Mouse (Mus musculus) kidney, postnatal 4 days (tissue): ENCODE results near the gene Copz1.
A peak's percentile ranks its signal among the peaks of the same experiment; 100 is the strongest.

Experiments
- DNase-seq, 2 experiments: peaks; one replicate each; pipeline ENCODE4 v3.0.0; 2021; ENCODE audit warnings: mixed read lengths in 2 of 2

Gene Copz1

GRCm38 (mm10) chr15:103310365-103310910 lies 37.9 kb downstream of the Copz1 start, which contains the start of gene Gpr84:
Gene Gpr84, minus strand, starts transcription at chr15:103310612.
- DNase-seq: no peak

DNA sequence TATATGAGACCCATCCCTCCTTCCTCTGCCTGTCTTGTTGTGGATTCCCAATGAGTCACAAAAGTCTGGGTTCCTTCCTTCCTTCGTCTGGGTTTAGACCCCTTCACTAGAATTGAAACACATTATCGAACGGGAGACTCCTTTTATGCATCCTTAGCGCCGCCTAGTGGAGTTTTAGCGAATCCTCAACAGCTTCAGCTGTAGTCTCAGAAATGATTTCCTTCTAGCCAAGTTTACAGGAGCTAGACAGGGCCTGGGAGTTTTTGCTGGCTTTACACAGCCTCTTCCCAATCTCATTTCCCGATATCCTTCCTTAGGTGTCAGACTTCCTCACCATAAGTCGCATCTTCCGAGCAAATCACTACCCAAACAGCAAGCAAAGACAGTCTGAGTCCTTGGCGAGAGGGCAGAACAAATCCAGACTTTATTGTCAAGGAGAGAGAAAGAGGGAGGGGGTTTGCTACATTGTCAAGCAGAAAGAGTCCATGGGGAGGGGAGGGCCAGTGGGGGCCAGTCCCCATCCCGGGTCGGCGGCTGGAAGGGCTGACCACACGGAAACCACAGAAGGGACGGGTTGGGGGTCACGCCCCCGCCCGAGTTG lies 41.1 kb downstream of the Copz1 start:
- DNase-seq: peak; percentile 65 to 74

DNA sequence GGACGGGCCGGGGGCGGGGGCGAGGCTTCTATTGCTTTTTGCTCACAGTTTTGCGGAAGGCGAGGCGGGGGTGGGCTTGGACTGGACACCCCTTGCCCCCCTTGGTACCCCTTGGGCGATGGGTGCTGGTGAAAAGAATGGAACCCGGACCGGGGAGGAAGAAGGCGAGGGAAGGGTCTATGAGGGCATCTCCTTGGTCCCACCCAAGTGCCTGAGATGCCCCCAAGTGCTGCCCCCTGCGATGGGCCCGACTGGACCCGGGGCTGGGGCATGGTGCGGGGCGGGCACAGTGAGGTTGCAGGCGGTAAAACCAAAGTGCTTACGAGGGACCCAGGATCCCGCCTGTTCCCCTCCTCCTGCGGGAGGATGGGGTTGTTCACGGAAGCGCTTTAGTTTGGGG lies 41.7 kb downstream of the Copz1 start:
- peak in 1 of 2 experiments; percentile 23 for DNase-seq

DNA sequence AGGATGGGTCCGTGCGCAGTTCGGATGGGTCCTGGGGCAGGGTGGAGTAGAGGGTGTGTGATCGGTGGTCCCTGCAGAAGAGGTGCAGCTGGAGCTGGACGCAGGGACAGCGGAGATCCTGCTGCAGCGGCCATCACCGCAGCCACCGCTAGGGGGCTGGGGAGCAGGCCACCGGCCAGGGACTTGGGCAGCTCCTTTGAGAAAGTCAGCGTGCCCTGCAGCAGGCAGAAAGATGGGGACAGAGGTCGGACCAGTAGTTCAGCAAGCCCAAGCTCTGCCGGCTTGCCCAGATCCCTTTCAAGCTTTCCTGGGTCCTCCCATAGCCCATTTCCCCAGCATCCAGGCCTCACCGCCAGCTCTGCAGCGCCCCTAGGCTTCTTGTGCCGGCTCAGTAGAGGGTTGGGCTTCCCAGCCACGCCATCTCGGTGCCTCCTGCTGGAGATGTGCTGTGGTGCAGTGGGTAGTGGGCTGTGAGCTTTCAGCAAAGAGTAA lies 42.5 kb downstream of the Copz1 start:
- DNase-seq: peak; percentile 90 to 93

GRCm38 (mm10) chr15:103315979-103316776 lies 43.7 kb downstream of the Copz1 start:
- DNase-seq: peak; percentile 14 to 16

- no peak for DNase-seq
These were observed 44.6 kb downstream of the Copz1 start for GRCm38 (mm10) chr15:103317120-103317519.

- peak in 1 of 2 experiments; percentile 2 for DNase-seq
These were observed 45.2 kb downstream of the Copz1 start for GRCm38 (mm10) chr15:103317731-103318130.

GRCm38 (mm10) chr15:103318201-103318816 lies 45.8 kb downstream of the Copz1 start:
- DNase-seq: peak in 1 of 2 experiments; percentile 34

DNA sequence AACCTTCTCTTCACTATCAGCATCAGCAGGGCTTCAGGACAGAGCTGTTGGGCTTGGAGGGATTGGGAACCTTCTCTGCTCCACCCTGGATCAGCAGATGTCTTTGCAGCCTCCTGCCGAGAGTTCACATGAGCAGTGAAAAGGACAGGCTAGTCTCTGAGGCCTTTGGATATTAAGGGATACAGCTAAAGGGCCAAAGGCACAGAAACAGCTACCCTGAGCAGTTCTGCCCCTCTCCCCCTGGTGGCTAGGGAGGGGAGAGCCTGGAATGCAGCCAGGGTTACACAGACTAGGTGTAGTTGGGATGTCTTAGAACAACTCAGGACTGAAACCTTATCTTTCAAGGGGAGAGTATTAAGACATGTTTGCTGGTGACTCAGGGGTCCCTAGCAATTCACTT lies 48.6 kb downstream of the Copz1 start:
- peak; percentile 64 to 77 for DNase-seq

DNA sequence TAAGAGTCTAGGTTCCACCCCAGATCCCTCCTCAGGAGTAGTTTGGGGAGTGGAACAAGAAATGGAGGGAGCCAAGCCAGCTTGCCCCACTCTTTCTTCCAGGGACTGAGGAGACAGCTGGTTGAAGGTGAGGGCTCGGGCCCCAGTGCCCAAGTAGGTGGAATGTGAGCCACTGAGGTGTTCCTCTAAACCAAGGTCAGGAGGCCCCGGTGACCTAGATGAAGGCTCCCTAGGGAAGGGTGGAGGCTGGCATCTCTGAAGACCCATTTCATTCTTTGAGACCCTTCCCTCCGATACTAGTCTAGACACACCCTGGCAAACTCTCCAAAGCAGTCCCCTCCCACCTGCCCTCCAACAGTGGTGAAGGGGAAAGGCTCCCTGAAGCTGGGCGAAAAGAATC lies 49.9 kb downstream of the Copz1 start:
- DNase-seq: no peak

GRCm38 (mm10) chr15:103323070-103323454 lies 50.5 kb downstream of the Copz1 start:
- peak; percentile 78 to 84 for DNase-seq

DNA sequence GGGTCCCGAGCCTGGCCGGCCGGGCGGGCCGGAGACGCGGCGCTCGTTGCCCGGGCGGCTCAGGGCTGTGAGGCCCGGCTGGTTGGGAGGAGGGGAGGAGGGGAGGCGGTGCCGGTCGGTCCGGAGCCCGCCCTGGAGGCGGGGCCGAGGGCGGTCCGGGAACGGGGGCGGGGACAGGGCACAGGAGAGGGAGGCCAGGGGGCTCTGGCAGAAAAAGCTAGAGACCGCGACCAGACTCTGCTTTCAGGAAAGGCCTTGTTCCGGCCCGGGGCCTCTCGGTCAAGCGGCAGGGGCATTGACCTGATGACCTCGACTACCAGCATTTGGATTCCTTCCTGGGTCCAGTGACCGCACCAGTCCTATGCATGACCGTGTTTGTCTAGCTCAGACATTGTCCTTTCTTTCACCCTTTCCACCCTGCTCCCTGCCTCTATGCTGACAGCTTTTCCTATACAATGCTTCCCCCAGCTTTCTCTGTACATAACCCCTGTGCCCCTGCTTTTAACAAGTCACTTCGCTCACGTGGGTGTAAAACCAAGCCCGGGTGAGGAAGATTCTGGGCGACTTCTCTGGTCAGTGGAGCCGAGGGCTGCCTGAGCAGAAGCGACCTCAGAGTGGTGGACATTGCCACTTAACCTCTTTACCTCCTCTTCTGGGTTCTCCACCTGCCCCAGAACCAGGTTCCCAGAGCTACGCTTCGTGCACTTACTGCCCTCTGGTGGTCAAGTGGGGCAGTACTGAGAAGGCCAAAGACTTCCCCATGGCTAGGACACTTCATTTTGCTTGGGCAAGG lies 51.1 kb downstream of the Copz1 start:
- peak; percentile 94 to 96 for DNase-seq

- no peak for DNase-seq
These were observed 60.6 kb downstream of the Copz1 start for GRCm38 (mm10) chr15:103333081-103333615.

DNA sequence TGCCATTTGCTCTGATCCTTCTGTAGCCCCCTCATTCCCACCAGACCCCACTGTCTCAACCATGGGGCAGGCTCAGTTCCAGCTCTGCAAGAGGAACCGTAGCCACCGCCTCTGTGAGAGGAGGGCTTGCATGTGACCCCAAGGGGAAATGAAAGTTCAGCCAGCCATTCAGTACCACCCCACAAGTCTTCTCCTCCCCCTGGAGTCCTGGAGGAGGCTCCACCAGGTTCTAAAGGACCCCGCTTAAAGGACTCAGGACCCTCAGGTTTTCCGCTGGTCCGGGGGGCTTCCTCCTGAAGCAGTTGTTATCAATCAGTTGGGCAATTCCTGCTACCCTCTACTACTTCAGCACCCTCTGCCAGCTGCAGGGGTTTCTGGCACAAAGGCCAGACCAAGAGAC lies 61.2 kb downstream of the Copz1 start:
- DNase-seq: no peak

DNA sequence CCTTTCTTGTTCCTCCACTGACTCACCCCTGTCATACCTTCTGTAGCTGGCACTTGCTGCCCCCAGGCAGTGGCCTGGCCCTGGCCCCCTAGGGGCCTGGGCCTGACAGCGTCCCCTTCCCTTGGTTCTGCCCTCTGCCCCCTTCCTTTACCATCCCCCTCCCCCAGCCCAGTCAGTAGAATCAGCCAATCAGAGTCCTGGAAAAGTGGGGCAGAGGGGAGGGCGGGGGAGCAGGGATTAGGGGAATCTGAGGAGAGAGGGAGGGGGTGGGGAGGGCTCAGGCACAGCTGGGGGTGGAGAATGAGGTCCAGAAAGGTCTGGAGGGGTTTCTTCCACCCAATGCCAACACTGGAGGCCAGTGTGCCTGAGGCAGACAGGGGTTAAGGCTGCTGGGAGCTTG lies 61.7 kb downstream of the Copz1 start:
- no peak for DNase-seq

- no peak for DNase-seq
These were observed 62.5 kb downstream of the Copz1 start for GRCm38 (mm10) chr15:103335040-103335439.

DNA sequence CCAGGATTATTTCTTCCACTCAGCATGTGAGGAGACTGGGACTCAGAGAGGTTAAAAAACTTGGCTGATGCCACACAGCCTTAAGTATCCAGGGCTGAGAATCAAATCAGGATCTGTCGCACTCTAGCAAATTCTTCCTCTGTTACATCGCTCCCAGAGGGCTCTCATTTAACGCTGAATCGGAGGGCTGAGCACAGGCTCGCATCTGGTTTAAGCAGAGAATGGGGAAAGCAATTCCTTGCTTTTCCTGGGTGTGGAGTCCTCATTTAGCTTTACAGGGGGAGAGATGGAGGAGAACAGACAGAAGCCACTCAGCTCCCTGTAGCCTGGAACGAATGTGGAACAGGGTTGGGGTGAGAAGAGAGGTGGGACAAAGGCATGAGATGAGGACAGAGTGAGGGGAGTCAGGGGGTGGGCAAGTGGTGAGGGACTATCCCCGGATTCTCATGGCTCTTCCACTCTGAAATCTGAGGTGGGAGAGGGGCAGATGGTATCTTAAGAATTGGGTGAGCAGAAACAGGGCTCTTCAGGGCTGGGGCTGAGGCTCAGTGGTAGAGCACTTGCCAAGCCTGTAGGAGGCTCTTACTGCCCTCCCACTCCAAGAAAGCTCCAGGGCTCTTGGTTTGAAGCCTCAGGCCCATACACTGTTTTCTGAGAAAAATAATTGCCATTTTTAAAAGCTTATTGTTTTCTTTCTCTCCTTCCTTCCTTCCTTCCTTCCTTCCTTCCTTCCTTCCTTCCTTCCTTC lies 63.1 kb downstream of the Copz1 start:
- DNase-seq: no peak

GRCm38 (mm10) chr15:103336996-103337667 lies 64.6 kb downstream of the Copz1 start:
- DNase-seq: no peak

GRCm38 (mm10) chr15:103338829-103339165 lies 66.3 kb downstream of the Copz1 start:
- no peak for DNase-seq

DNA sequence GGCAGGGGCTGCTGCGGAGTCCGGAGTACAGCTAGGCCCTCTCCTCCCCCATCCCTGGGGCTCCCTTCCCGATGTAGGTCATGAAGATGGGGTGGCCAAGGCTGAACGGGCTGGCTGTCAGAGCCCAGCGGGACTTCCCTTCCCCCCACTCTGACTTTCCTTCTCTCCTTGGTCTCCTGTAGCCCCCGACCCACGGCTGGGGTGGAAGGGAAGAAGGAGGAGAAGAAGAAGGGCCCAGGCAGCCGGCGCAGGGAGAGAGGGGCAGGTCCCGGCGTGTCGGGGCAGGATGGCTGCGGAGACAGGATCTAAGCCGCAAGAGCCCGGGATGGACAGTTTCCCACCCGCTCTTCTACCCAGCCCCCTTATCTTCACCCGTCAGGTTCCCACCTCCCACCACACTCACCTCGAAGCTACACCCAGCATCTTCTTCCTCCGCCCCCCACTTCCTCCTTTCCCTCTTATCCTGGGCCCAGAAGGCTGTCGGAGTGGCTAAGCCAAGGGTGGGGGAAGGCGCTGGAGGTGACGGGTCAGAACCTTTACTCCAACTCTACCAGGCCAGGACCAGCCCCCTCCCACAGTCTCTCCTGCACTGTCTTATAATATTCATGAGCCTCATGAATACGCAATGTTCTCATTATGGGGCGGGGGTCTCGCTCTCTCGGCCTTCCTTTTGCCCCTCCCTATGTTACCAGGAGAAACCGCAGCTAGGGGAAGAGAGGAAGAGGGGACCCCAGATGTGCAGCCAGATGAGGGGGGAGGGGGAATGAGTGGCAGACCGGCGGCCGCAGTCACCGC lies 66.8 kb downstream of the Copz1 start:
- DNase-seq: peak in 1 of 2 experiments; percentile 17
